Comparison of ENCODE assay signal across 10 mouse cellular contexts in genomic region chr8:82262196-82262595, GRCm38 (mm10).
"Had no signal": no experiment of that assay in that cellular context is flagged by ENCODE, and none has a peak within 500 bp of the region (broad histone marks: within the 10 kb centered on the region; RNA-seq: fewer than 3 reads in every experiment).

No protein-coding gene starts in this region.

- H3K9me3 ChIP-seq: limb, embryonic 15.5 days; midbrain, embryonic 12.5 days; neural tube, embryonic 12.5 days had no signal

- H3K4me2 ChIP-seq: limb, embryonic 15.5 days; midbrain, embryonic 12.5 days; neural tube, embryonic 12.5 days had no signal

- H3K27me3 ChIP-seq: limb, embryonic 15.5 days; midbrain, embryonic 12.5 days; neural tube, embryonic 12.5 days had no signal

- H3K9ac ChIP-seq: limb, embryonic 15.5 days; liver, embryonic 14.5 days; midbrain, embryonic 12.5 days; neural tube, embryonic 12.5 days had no signal

- DNase-seq: kidney, postnatal 14 days; lung, adult 18-20 months; right cerebral cortex, adult 18-20 months; right cerebral cortex, postnatal 25 days; thymus, postnatal 4 days had no signal

- H3K27ac ChIP-seq: limb, embryonic 15.5 days; liver, embryonic 14.5 days; midbrain, embryonic 12.5 days; neural tube, embryonic 12.5 days; stomach, postnatal 0 days had no signal

- H3K4me1 ChIP-seq: limb, embryonic 15.5 days; midbrain, embryonic 12.5 days; neural tube, embryonic 12.5 days had no signal

- H3K4me3 ChIP-seq: limb, embryonic 15.5 days; midbrain, embryonic 12.5 days; neural tube, embryonic 12.5 days had no signal

- H3K36me3 ChIP-seq: limb, embryonic 15.5 days; midbrain, embryonic 12.5 days; neural tube, embryonic 12.5 days had no signal
